Mouse (Mus musculus): ENCODE data around the gene Copz1.

DNA sequence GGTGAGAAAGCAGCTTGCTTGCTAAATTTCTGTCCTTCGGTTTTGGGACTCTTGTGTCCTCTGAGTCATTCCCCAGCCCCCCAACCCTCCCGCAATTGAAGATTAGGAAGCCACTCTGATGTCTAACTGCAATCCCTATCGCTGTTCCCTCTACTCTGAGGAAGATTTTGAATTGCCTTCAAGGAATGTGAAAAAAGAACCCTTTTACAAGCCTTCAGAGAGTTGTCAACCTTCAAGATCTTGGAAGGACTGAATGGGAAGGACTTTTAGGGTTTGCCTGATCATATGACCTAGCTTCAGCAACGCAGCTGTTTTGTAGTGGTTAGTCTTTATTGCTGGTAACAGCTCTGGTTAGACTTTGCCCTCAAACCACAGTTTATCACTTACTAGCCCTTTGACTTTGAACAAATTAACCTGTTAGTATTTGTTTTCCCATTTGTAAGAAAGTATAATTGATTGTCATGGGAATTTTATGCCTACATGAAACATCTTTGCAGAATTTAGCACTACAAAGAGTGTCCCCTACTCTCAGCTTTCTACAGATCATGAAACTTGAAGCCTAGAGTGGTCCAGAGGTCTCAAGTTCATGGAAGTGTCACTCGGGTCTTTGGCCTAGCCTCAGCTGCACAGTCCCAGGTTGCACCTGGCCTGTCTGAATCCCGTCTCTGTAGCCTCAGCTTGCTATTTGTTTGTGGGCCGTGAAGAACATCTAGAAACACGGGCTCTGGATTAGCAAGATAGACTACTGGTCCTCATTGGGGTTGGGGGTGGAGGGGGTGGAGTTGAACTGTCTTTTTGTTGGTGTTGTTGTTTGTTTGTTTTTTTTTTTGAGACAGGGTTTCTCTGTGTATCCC lies 33.5 kb downstream of the Copz1 start:
- no peak for TF ChIP-seq TAL1 (IDR thresholded peaks at IDR 0.05; ENCODE audit: low read length)
- TF ChIP-seq GATA1 (IDR thresholded peaks at IDR 0.05; ENCODE audit: low read length) = no peak

All from erythroblast, embryonic 14.5 days (primary cell).